Mouse (Mus musculus): ENCODE measurements around the gene Eif4b. TPM values are rescaled to one million over a fixed set of nuclear protein-coding genes. Genes with fewer than 3 reads are reported as not detected.
A peak's percentile ranks its signal among the peaks of the same experiment; 100 is the strongest.

Eif4b gene
- polyA plus RNA-seq, 1 experiment from 2014 or later = 85.0 TPM

DNA sequence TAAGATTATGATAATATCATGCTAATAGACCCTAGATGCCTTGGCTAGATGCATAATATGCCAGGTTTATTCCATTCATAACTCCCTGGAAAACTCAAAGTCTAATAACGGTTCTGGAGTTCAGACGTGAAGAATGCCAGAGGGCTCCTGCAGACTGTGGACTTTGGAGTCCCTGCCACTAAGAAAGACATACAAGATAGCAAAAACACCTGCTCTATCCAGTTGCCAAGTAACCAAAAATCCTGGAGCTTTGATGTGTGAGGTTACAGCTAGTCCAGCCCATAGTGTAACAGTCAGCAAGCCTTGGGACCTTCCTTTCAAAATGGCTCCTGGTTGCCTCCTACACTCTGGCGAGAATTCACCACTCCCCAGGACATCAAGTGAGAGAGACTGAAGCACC lies 28.8 kb upstream of the Eif4b start:
- ATAC-seq (ENCODE audit: low FRiP score) (no peak), DNase-seq (ENCODE audit: low spot score) (no peak)
- H3K4me3 ChIP-seq (ENCODE audit: low read depth, low read length) = no peak overlapping the region
- H3K27ac ChIP-seq (ENCODE audit: low read depth, low read length) = no peak overlapping the region
- 85% methylated on average over 3 of the region's 3 CpGs for WGBS
- H3K4me2 ChIP-seq (replicated peaks; ENCODE audit: low read depth, low read length) = no peak overlapping the region
- no peaks in the 10 kb centered on the region for H3K36me3 ChIP-seq (ENCODE audit: control insufficient read depth, insufficient read depth, low read length)
- no peaks in the 10 kb centered on the region for H3K9me3 ChIP-seq (ENCODE audit: control insufficient read depth, low read length)
- no peak overlapping the region for H3K9ac ChIP-seq (ENCODE audit: low read depth, low read length)
- no peaks in the 10 kb centered on the region for H3K4me1 ChIP-seq (replicated peaks; ENCODE audit: control insufficient read depth, insufficient read depth, low read length)
- no peaks in the 10 kb centered on the region for H3K27me3 ChIP-seq (ENCODE audit: control insufficient read depth, insufficient read depth, low read length)

DNA sequence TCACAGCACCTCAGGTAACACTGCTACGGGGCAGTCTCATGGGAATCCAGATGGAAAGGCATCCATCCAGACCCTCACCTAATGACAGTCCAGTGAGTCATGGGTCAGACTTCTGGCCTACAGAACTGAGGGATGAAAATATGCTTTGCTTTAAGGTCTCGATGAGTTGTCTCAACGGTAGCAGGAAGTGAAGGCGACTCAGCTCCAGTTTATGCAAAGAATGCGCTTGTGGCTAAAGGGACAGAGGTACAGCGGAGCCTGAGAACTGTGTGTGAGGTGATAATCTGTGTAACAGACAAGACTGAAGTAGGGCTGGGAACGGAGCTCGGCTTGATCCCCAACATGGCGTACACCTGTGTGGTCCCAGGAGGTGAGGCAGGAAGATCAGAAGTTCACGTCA lies 27.9 kb upstream of the Eif4b start:
- 92% methylated on average over 10 of the region's 10 CpGs for WGBS
- H3K27me3 ChIP-seq (ENCODE audit: control insufficient read depth, insufficient read depth, low read length) = no peaks in the 10 kb centered on the region
- no peaks in the 10 kb centered on the region for H3K36me3 ChIP-seq (ENCODE audit: control insufficient read depth, insufficient read depth, low read length)
- no peaks in the 10 kb centered on the region for H3K4me1 ChIP-seq (replicated peaks; ENCODE audit: control insufficient read depth, insufficient read depth, low read length)
- no peak for DNase-seq (ENCODE audit: low spot score)
- no peaks in the 10 kb centered on the region for H3K9me3 ChIP-seq (ENCODE audit: control insufficient read depth, low read length)
- no peak overlapping the region for H3K4me2 ChIP-seq (replicated peaks; ENCODE audit: low read depth, low read length)
- no peak for ATAC-seq (ENCODE audit: low FRiP score)
- H3K27ac ChIP-seq (ENCODE audit: low read depth, low read length) = no peak overlapping the region
- no peak overlapping the region for H3K9ac ChIP-seq (ENCODE audit: low read depth, low read length)
- H3K4me3 ChIP-seq (ENCODE audit: low read depth, low read length) = no peak overlapping the region

DNA sequence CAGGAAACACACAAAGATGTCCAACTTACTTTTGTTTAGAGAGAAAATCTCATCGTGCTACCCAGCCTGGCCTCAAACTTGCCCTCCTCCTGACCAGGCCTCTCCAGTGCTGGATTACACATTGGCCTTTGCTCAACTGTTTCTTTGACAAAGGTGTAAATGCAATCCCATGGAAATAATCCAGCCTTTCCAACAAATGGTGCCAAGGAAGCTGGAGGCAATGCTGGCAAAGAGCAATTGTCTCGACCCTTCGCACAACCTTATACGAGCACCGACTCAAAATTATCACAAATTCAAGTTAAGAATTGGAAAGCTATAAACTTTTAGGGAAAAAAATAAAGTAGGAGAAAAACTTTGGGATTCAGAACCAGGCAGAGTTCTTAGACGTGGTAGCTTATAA lies 25.6 kb upstream of the Eif4b start:
- 88% methylated on average over 6 of the region's 6 CpGs for WGBS
- no peak for ATAC-seq (ENCODE audit: low FRiP score)

DNA sequence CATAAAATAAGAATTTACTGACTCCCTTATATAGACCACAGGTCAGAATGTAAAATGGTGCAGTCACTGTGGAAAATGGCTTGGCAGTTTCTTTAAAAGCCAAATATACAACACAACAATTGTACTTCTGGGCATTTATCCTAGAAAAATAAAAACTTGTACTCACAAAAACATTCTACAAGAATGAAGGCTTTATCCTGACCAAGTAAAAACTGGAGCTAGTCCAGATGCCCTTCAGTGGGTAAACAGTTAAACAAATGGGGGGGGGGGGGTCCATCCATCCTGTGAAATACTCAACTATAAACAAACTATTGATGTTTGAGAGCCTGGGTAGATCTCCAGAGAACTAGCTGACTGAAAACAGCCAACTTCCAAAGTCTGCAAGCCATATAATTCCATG lies 23.7 kb upstream of the Eif4b start:
- DNase-seq (ENCODE audit: low spot score) (no peak), ATAC-seq (ENCODE audit: low FRiP score) (no peak)
- H3K4me3 ChIP-seq (ENCODE audit: low read depth, low read length) = no peak overlapping the region
- H3K9me3 ChIP-seq (ENCODE audit: control insufficient read depth, low read length) = no peaks in the 10 kb centered on the region
- no peak overlapping the region for H3K27ac ChIP-seq (ENCODE audit: low read depth, low read length)
- no peaks in the 10 kb centered on the region for H3K36me3 ChIP-seq (ENCODE audit: control insufficient read depth, insufficient read depth, low read length)
- H3K4me2 ChIP-seq (replicated peaks; ENCODE audit: low read depth, low read length) = no peak overlapping the region
- H3K4me1 ChIP-seq (replicated peaks; ENCODE audit: control insufficient read depth, insufficient read depth, low read length) = no peaks in the 10 kb centered on the region
- no peaks in the 10 kb centered on the region for H3K27me3 ChIP-seq (ENCODE audit: control insufficient read depth, insufficient read depth, low read length)
- H3K9ac ChIP-seq (ENCODE audit: low read depth, low read length) = no peak overlapping the region

More for the DNA sequence above, 25.6 kb upstream of the Eif4b start:
- H3K27me3 ChIP-seq (ENCODE audit: control insufficient read depth, insufficient read depth, low read length) = no peaks in the 10 kb centered on the region
- no peaks in the 10 kb centered on the region for H3K9me3 ChIP-seq (ENCODE audit: control insufficient read depth, low read length)
- DNase-seq (ENCODE audit: low spot score) = no peak
- no peak overlapping the region for H3K4me3 ChIP-seq (ENCODE audit: low read depth, low read length)
- H3K4me1 ChIP-seq (replicated peaks; ENCODE audit: control insufficient read depth, insufficient read depth, low read length) = no peaks in the 10 kb centered on the region
- no peak overlapping the region for H3K4me2 ChIP-seq (replicated peaks; ENCODE audit: low read depth, low read length)
- H3K36me3 ChIP-seq (ENCODE audit: control insufficient read depth, insufficient read depth, low read length) = no peaks in the 10 kb centered on the region
- H3K9ac ChIP-seq (ENCODE audit: low read depth, low read length) = no peak overlapping the region
- no peak overlapping the region for H3K27ac ChIP-seq (ENCODE audit: low read depth, low read length)

DNA sequence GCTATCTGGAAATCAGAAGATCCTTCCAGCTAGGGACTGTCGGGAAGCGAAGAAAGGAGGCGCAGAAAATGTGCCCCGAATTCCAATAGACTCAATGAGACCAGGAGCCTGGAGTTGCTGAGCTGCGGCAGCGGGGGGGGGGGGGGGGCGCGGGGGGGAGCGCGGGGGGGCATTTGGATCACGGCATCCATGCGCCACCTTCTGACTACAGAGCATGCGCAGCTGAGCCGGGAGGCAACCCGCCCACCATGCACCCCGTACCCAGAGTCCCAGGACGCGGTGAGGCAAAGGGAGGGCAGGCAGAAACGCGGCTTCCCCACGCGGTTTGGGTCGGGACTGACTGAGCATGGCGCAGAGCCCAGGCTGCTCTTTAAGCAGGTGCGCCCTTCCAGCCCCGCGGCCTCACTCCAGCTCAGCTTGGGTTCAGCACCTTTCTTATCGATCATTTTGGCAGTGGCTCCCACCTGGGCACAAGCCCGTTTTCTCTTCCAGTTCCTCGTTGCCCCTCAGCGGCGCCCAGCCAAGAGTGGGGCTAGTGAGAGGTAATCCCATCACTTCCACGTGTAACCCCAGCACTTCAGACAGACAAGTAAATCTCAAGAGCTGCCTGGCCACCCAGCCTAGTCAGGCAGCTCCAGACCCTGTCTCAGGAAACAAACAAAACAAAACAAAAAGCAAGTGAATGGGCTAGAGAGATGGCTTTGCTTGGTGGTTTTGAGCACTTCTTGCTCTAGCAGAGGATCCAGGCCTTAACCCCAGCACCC lies 21.5 kb upstream of the Eif4b start:
- Histone ChIP-seq H3K4me2 (replicated peaks; ENCODE audit: low read depth, low read length) (peak overlapping the region; percentile 79), H3K36me3 (ENCODE audit: control insufficient read depth, insufficient read depth, low read length) (no peaks in the 10 kb centered on the region), H3K9me3 (ENCODE audit: control insufficient read depth, low read length) (no peaks in the 10 kb centered on the region), H3K9ac (ENCODE audit: low read depth, low read length) (peak overlapping the region; percentile 58), H3K4me3 (ENCODE audit: low read depth, low read length) (peak overlapping the region; percentile 45), H3K27me3 (ENCODE audit: control insufficient read depth, insufficient read depth, low read length) (no peaks in the 10 kb centered on the region), H3K4me1 (replicated peaks; ENCODE audit: control insufficient read depth, insufficient read depth, low read length) (no peaks in the 10 kb centered on the region), H3K27ac (ENCODE audit: low read depth, low read length) (no peak overlapping the region)
- DNase-seq (ENCODE audit: low spot score) (peak; percentile 72), ATAC-seq (ENCODE audit: low FRiP score) (peak; percentile 64)
- WGBS = 1% methylated on average over 27 of the region's 33 CpGs

DNA sequence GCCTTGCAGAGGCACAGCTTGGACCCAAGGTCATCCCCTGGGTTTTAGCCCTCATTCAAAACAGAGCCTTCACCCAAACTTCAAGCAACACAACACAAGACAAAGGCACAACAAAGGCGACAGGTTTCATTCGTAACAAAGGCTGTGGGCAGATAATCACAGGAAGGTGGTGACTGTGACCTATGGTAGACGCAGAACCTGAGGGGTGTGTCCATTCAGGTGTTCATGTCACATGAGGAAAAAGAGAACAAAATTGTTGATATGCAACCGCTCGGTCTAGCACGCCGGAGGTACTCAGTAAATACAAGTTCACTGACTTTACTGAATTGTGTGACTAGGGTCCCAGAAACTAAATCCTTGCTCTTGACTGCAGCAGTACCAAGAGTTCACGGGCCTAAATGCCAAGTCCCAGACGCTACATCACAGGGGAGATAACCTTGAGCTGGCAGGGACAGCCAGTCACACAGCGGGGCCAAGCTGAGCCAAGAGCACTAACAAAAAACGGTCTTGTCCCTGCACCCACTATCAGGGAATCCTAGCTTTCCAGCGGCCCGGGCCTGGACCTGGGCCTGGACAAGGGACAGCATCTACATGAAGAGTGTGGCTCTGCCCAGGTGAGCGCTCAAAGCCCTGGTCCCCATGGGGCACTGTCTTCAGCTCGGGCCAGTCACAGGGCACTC lies 16.9 kb upstream of the Eif4b start:
- Histone ChIP-seq H3K36me3 (ENCODE audit: control insufficient read depth, insufficient read depth, low read length) (no peaks in the 10 kb centered on the region), H3K27ac (ENCODE audit: low read depth, low read length) (no peak overlapping the region), H3K9me3 (ENCODE audit: control insufficient read depth, low read length) (no peaks in the 10 kb centered on the region), H3K27me3 (ENCODE audit: control insufficient read depth, insufficient read depth, low read length) (no peaks in the 10 kb centered on the region), H3K4me1 (replicated peaks; ENCODE audit: control insufficient read depth, insufficient read depth, low read length) (no peaks in the 10 kb centered on the region), H3K4me3 (ENCODE audit: low read depth, low read length) (no peak overlapping the region), H3K9ac (ENCODE audit: low read depth, low read length) (no peak overlapping the region), H3K4me2 (replicated peaks; ENCODE audit: low read depth, low read length) (no peak overlapping the region)
- ATAC-seq (ENCODE audit: low FRiP score) (no peak), DNase-seq (ENCODE audit: low spot score) (no peak)
- WGBS = 88% methylated on average over 15 of the region's 15 CpGs

GRCm38 (mm10) chr15:102065661-102066325 lies 7.8 kb upstream of the Eif4b start:
- H3K27me3 ChIP-seq (ENCODE audit: control insufficient read depth, insufficient read depth, low read length) = peaks cover 7% of the 10 kb centered on the region; the same call in 1 of the 2 replicates
- peak; percentile 80 for ATAC-seq (ENCODE audit: low FRiP score)

DNA sequence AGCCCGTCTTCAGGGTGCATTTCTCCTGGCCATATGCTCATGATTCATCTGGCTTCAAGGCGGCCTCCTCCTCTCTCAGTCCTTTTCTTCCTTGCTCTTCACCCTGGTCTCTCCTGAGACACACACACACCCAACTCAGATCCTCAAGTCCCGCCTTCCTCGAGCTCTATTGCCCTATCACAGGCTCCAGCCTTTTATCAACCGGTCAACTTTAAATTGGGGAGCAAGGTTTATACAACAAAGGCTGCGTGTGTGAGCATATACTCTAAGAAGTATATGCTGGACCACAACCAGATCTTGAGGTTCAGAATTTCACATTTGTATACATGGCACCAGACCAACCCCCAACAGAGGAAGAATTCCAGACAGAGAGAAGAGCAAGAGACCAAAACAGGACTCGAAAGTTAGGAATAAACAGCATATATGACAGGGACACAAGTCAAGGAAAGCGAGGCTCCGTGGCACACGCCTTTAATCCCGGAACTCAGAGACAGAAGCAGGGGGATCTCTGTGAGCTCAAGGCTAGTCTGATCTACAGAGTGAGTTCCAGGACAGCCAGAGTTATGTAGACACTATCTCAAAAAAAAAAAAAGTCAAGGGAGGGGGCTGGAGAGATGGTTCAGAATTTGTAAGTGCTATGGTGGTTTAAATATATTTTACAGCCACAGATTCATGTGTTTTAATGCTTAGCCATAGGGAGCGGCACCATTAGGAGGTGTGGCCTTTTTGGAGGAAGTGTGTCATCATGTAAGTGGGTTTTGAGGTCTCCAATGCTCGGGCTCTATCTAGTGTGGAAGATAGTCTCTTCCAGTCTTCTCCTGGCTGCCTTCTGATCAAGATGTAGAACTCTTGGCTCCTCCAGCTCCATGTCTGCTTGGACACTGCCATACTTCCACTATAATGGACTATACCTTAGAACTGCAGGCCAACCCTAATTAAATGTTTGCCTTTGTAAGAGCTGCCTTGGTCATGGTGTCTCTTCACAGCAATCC lies 2.8 kb upstream of the Eif4b start:
- Histone ChIP-seq H3K4me3 (ENCODE audit: low read depth, low read length) (no peak overlapping the region), H3K27ac (ENCODE audit: low read depth, low read length) (no peak overlapping the region), H3K9me3 (ENCODE audit: control insufficient read depth, low read length) (no peaks in the 10 kb centered on the region), H3K4me2 (replicated peaks; ENCODE audit: low read depth, low read length) (no peak overlapping the region), H3K9ac (ENCODE audit: low read depth, low read length) (no peak overlapping the region), H3K27me3 (ENCODE audit: control insufficient read depth, insufficient read depth, low read length) (peaks cover 7% of the 10 kb centered on the region; the same call in 1 of the 2 replicates), H3K36me3 (ENCODE audit: control insufficient read depth, insufficient read depth, low read length) (no peaks in the 10 kb centered on the region), H3K4me1 (replicated peaks; ENCODE audit: control insufficient read depth, insufficient read depth, low read length) (peaks cover 4% of the 10 kb centered on the region; the same call in 1 of the 2 replicates)
- 74% methylated on average over 13 of the region's 13 CpGs for WGBS
- no peak for ATAC-seq (ENCODE audit: low FRiP score)
- DNase-seq (ENCODE audit: low spot score) = no peak

More at GRCm38 (mm10) chr15:102065661-102066325, 7.8 kb upstream of the Eif4b start:
- 5% methylated on average over 20 of the region's 20 CpGs for WGBS
- no peaks in the 10 kb centered on the region for H3K36me3 ChIP-seq (ENCODE audit: control insufficient read depth, insufficient read depth, low read length)
- no peak overlapping the region for H3K4me3 ChIP-seq (ENCODE audit: low read depth, low read length)
- H3K4me1 ChIP-seq (replicated peaks; ENCODE audit: control insufficient read depth, insufficient read depth, low read length) = no peaks in the 10 kb centered on the region
- no peaks in the 10 kb centered on the region for H3K9me3 ChIP-seq (ENCODE audit: control insufficient read depth, low read length)
- H3K27ac ChIP-seq (ENCODE audit: low read depth, low read length) = no peak overlapping the region
- H3K9ac ChIP-seq (ENCODE audit: low read depth, low read length) = no peak overlapping the region
- DNase-seq (ENCODE audit: low spot score) = peak; percentile 97
- H3K4me2 ChIP-seq (replicated peaks; ENCODE audit: low read depth, low read length) = no peak overlapping the region
